Mouse (Mus musculus) midbrain, embryonic 14.5 days (tissue): ENCODE measurements around the gene Olfm3. TPM values are rescaled to one million over a fixed set of nuclear protein-coding genes. Genes with fewer than 3 reads are reported as not detected.
A peak's percentile ranks its signal among the peaks of the same experiment; 100 is the strongest.

Source experiments
- ATAC-seq: fragments of 200-750 bp; cut with Nextera tagmentation; 2 replicates; pipeline ENCODE4 v1.8.0; 2017; ENCODE audit warnings: moderate number of reproducible peaks, moderate library complexity; ENCODE audit not compliant: low FRiP score, low TSS enrichment
- DNase-seq: peaks from one replicate; pipeline ENCODE4 v3.0.0-alpha.2; 2015
- H3K27ac ChIP-seq: fragments of 300-500 bp; sonication (generic); replicated peaks from 2 replicates; pipeline ENCODE4 v1.5.1; 2014; ENCODE audit warnings: mild to moderate bottlenecking, low read depth, low read length, moderate library complexity
- H3K27me3 ChIP-seq: fragments of 300-500 bp; sonication (generic); 2 replicates; pipeline ENCODE4 v1.6.1; 2014; ENCODE audit warnings: low read length, control low read depth, mixed read lengths; ENCODE audit not compliant: control insufficient read depth, insufficient read depth
- H3K36me3 ChIP-seq: fragments of 300-500 bp; sonication (generic); 2 replicates; pipeline ENCODE4 v1.6.1; 2014; ENCODE audit warnings: low read length, control low read depth; ENCODE audit not compliant: control insufficient read depth, insufficient read depth
- H3K4me1 ChIP-seq: fragments of 300-500 bp; sonication (generic); 2 replicates; pipeline ENCODE4 v1.6.1; 2014; ENCODE audit warnings: mild to moderate bottlenecking, antibody characterized with exemption, low read length, control low read depth; ENCODE audit not compliant: control insufficient read depth, insufficient read depth
- H3K4me2 ChIP-seq: fragments of 300-500 bp; sonication (generic); 2 replicates; pipeline ENCODE4 v1.6.1; 2014; ENCODE audit warnings: mild to moderate bottlenecking, low read length, moderate library complexity
- H3K4me3 ChIP-seq: fragments of 300-500 bp; sonication (generic); replicated peaks from 2 replicates; pipeline ENCODE4 v1.5.1; 2014; ENCODE audit warnings: low read depth, low read length
- H3K9ac ChIP-seq: fragments of 300-500 bp; sonication (generic); replicated peaks from 2 replicates; pipeline ENCODE4 v1.6.1; 2014; ENCODE audit warnings: mild to moderate bottlenecking, low read length, moderate library complexity
- H3K9me3 ChIP-seq: fragments of 300-500 bp; sonication (generic); 2 replicates; pipeline ENCODE4 v1.6.1; 2016; ENCODE audit warnings: low read length, control low read depth, mixed read lengths; ENCODE audit not compliant: control insufficient read depth
- WGBS: fragments of 180-500 bp; shearing (Covaris S2); extraction: QIAGEN DNeasy Blood & Tissue Kit; methylation state at CpG from one replicate; pipeline ENCODE4 v1.1.7; 2014; 5-methylcytosine and 5-hydroxymethylcytosine counted together
- polyA plus RNA-seq: library from polyadenylated mRNA; unstranded; fragments of >200 nt; fragmentation: Nextera tagmentation; extraction: Ambion mirVana; gene quantifications from 2 replicates; pipeline ENCODE4 v1.2.1, GENCODE M21; 2014

The Olfm3 gene
- polyA plus RNA-seq, result 18.1 and 18.2 TPM in 2 replicates

- peak within 1 kb of the TSS; percentile 66 for H3K27ac ChIP-seq
Observed at GRCm38 (mm10) chr3:114903924-114904438, at the start of gene Olfm3. Olfm3 (plus strand) TSS chr3:114904078.

DNA sequence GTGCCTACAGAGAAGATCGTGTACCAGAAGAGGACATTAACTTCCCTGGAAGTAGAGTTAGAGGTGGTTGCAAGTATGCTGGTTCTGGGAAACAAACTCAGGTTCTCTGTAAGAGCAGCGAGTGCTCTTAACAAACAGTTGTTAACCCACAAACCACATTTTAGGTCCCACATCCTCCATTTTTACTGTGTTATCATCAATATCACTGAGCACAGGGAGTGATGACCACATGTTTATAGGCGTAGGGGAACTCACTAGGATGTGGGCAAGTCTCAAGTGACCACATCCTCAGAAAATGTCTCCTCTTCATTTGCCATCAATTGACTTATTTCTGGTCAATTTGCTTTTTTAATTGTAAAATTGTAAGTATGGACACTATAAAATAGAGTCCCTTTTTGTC, 14.1 kb upstream of the Olfm3 start:
- H3K36me3 ChIP-seq, result no peaks in the 10 kb centered on the region
- 90% methylated on average over 3 of the region's 3 CpGs for WGBS
- ATAC-seq (no peak), DNase-seq (no peak)
- no peaks in the 10 kb centered on the region for H3K4me1 ChIP-seq
- H3K9ac ChIP-seq, result no peak overlapping the region
- H3K27ac ChIP-seq, result no peak overlapping the region
- no peaks in the 10 kb centered on the region for H3K9me3 ChIP-seq
- no peaks in the 10 kb centered on the region for H3K27me3 ChIP-seq
- no peak overlapping the region for H3K4me3 ChIP-seq
- no peak overlapping the region for H3K4me2 ChIP-seq

More at GRCm38 (mm10) chr3:114903924-114904438, at the start of gene Olfm3:
- WGBS, result 1% methylated on average over 21 of the region's 21 CpGs
- Histone ChIP-seq H3K27me3 (no peaks in the 10 kb centered on the region), H3K9ac (peak within 1 kb of the TSS; percentile 61), H3K4me3 (peak within 1 kb of the TSS; percentile 51), H3K9me3 (no peaks in the 10 kb centered on the region), H3K4me2 (peak within 1 kb of the TSS; percentile 83), H3K36me3 (no peaks in the 10 kb centered on the region), H3K4me1 (no peaks in the 10 kb centered on the region)
- ATAC-seq (peak; percentile 75), DNase-seq (peak; percentile 79)

DNA sequence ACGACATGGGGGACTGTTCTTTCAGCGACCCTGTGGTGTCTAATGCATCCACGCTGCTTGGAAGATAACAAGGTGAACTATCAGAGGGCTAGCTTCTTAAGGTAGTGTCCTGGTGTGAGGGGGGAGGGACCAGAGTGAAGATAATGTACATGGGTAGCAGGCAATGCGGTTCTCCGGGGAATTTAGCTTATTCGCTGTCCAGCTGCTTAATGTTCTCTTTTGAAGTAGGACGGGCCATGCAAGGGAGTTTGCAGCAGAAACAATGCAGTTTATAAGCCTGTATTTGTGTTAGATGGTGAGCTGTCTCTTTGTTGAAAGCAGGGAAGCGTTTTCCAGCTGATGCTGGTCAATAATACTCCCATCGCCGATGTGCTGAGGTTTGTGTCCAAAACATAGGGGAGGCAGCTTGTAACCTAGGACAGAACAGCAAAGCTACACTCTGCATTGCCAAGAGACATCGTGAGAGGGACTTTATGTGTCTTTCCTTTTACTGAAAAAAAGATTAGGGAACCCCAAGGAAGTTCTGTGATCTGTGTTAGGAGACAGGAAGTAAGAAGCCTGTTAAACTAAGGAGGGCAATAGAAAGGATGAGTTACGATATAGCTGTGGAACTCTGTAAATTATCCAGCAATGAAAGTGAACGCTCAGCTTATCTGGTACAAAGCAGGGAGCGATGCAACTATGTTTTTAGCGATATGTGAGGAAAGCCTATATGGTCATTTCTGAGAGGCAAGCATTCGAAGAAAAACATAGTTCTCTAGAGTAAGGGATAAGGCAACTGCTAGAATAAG, 950 bp downstream of the Olfm3 start:
- Histone ChIP-seq H3K36me3 (no peaks in the 10 kb centered on the region), H3K4me1 (no peaks in the 10 kb centered on the region), H3K9me3 (no peaks in the 10 kb centered on the region), H3K27me3 (no peaks in the 10 kb centered on the region), H3K9ac (peak overlapping the region; percentile 61), H3K4me2 (peak overlapping the region; percentile 83), H3K4me3 (peak overlapping the region; percentile 51), H3K27ac (peak overlapping the region; percentile 66)
- 15% methylated on average over 16 of the region's 16 CpGs for WGBS
- ATAC-seq (peak; percentile 66; the same call in 1 of the 2 replicates), DNase-seq (peak; percentile 72)

DNA sequence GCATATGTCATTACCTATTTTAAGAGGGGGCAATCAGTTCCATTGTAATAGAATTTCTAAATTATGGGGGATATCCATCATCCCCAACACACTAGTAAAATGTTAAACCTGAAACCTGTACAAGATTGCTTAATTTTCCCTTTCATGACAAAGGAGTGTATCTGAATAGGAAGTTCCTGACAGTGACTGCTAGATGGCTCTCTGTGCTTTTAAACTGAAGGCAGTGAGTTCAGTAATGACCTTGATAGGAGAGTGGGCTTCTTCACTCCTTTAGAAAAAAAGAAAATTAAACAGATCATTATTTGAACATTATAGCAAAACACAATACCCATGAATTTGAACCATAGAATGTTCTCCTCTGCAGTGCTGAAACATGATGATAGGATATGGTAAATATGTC, 3.7 kb downstream of the Olfm3 start:
- no peak overlapping the region for H3K9ac ChIP-seq
- peak; percentile 45 for DNase-seq
- no peak overlapping the region for H3K4me2 ChIP-seq
- H3K36me3 ChIP-seq, result no peaks in the 10 kb centered on the region
- H3K27me3 ChIP-seq, result no peaks in the 10 kb centered on the region
- H3K4me3 ChIP-seq, result no peak overlapping the region
- no peaks in the 10 kb centered on the region for H3K4me1 ChIP-seq
- no peak for ATAC-seq
- H3K9me3 ChIP-seq, result no peaks in the 10 kb centered on the region
- H3K27ac ChIP-seq, result no peak overlapping the region

DNA sequence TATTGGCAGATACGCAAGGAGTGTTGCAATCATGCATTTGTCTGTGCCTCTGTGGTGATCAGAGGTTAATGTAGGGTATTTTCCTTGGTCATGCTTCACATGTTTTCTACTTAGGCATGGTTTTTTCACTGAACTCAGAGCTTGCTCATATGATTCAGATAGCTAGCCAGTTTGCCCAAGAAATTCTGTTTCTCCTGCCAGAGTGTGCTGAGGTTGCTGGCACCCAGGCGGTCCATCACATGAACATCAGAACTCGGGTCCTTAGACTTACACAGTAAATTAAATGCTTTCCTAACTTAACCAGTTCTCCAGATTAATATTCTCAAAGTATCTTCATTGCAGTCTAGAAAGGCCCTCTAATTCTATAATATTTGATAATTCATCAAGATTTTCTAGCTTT, 5.0 kb downstream of the Olfm3 start:
- DNase-seq, result no peak
- H3K4me2 ChIP-seq, result no peak overlapping the region
- 91% methylated on average over 3 of the region's 3 CpGs for WGBS
- no peak overlapping the region for H3K9ac ChIP-seq
- no peaks in the 10 kb centered on the region for H3K27me3 ChIP-seq
- no peaks in the 10 kb centered on the region for H3K9me3 ChIP-seq
- H3K27ac ChIP-seq, result no peak overlapping the region
- no peaks in the 10 kb centered on the region for H3K4me1 ChIP-seq
- ATAC-seq, result no peak
- H3K4me3 ChIP-seq, result no peak overlapping the region
- H3K36me3 ChIP-seq, result no peaks in the 10 kb centered on the region

DNA sequence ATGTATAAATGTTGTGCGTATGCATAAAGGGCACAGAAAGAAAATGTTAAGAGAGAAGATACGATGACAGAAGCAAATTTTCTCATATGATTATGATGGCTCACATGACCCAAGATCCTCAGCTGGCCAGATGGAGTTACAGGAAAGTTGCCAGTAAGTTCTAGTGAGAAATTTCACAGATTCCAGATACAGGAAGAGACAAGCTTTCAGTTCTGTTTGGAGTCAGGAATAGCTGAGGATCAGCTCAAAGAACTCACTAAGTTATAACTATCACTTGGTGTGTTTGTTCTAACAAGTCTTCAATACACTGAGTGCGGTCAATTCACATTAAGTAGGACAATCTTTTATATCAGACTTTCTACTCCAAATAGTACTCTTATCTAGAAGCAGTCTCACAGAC, 16.2 kb downstream of the Olfm3 start:
- 93% methylated on average over 3 of the region's 3 CpGs for WGBS
- no peaks in the 10 kb centered on the region for H3K27me3 ChIP-seq
- DNase-seq, result no peak

DNA sequence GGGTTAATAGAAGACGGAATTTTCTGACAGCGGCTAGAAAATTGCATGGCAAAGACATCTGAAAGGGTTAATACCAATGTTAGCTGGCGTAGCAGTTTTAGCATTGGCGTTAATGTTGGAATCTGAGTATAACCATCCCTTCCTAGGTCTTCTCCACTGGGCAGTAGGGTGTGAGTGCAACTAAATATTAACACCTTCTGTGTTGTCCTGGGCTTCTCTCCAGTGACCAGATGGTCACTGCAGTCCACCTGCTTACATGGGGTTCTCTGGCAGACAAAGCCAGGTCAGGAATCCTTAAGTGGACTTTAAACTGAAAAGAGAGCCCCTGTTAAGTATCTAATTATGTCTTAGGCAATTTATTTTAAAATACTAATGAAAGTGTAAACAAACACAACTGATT, 25.7 kb downstream of the Olfm3 start:
- WGBS, result 86% methylated on average over 4 of the region's 4 CpGs

More for the DNA sequence above, 16.2 kb downstream of the Olfm3 start:
- H3K4me3 ChIP-seq, result no peak overlapping the region
- no peak for ATAC-seq
- H3K9me3 ChIP-seq, result no peaks in the 10 kb centered on the region
- no peaks in the 10 kb centered on the region for H3K36me3 ChIP-seq
- no peak overlapping the region for H3K9ac ChIP-seq
- no peak overlapping the region for H3K27ac ChIP-seq
- no peak overlapping the region for H3K4me2 ChIP-seq
- no peaks in the 10 kb centered on the region for H3K4me1 ChIP-seq

GRCm38 (mm10) chr3:114930336-114930735, 26.5 kb downstream of the Olfm3 start:
- Histone ChIP-seq H3K4me2 (no peak overlapping the region), H3K4me1 (no peaks in the 10 kb centered on the region), H3K4me3 (no peak overlapping the region), H3K27me3 (no peaks in the 10 kb centered on the region), H3K9me3 (no peaks in the 10 kb centered on the region), H3K27ac (no peak overlapping the region), H3K9ac (no peak overlapping the region), H3K36me3 (no peaks in the 10 kb centered on the region)
- no peak for DNase-seq
- ATAC-seq, result no peak
- 83% methylated on average over 2 of the region's 2 CpGs for WGBS

More for the DNA sequence above, 25.7 kb downstream of the Olfm3 start:
- no peak overlapping the region for H3K27ac ChIP-seq
- H3K4me2 ChIP-seq, result no peak overlapping the region
- no peaks in the 10 kb centered on the region for H3K36me3 ChIP-seq
- no peak for DNase-seq
- no peak overlapping the region for H3K4me3 ChIP-seq
- H3K9ac ChIP-seq, result no peak overlapping the region
- no peaks in the 10 kb centered on the region for H3K4me1 ChIP-seq
- H3K27me3 ChIP-seq, result no peaks in the 10 kb centered on the region
- no peak for ATAC-seq
- H3K9me3 ChIP-seq, result no peaks in the 10 kb centered on the region

DNA sequence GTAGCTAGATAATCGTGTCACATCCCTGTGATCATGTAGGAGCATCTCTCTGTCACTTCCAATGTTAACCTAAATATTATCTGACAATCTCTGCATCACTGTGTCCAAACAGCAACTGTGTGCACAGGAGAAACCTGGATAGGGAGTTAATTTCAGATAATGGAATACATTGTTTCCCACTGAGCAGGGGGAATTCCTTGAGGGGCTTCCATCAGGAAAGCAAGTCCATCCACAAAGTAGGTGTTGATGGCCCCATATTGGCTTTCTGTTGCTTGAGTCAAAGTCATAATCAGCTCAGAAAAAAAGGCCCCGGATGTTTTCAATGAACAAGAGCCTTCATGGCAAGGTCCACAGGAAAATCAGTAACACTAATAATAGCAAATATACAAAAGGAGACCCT, 26.9 kb downstream of the Olfm3 start:
- no peak for DNase-seq
- WGBS, result 86% methylated on average over 2 of the region's 2 CpGs

More for the DNA sequence above, 26.9 kb downstream of the Olfm3 start:
- Histone ChIP-seq H3K4me3 (no peak overlapping the region), H3K27me3 (no peaks in the 10 kb centered on the region), H3K9me3 (no peaks in the 10 kb centered on the region), H3K9ac (no peak overlapping the region), H3K4me1 (no peaks in the 10 kb centered on the region), H3K36me3 (no peaks in the 10 kb centered on the region), H3K4me2 (no peak overlapping the region), H3K27ac (no peak overlapping the region)
- ATAC-seq, result no peak
